ENCODE assay signal across 8 mouse cellular contexts in the genomic region with DNA sequence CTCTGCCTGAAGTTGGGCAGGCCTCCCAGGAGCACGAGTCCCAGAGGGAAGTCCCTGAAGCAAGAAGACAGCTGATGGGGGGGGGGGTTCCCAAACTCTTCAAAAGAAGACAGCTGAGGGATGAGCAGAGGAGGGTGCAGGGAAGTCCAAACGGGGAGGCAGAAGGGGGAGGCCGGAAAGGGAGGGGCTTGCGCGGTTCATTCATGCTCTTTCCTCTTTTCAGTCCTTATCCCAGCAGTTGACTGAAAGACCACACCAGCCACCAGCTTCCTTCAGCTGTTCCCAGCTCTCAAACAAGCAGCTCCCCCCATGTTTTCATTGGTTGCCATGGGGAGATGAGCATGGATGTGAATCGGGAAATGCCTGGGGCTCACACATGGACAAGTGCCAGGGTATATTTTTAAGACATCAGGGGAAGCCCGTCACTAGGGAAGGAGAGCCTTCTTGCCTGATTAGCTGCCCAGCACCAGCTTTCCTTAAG. TPM values are rescaled to one million over a fixed set of nuclear protein-coding genes. Genes with fewer than 3 reads are reported as not detected.
DNase-seq lines count a peak whose midpoint lies in the region; ATAC-seq and TF ChIP-seq lines count a peak whose summit lies in the region.

No protein-coding gene starts in this region.

- no peak for DNase-seq in hindbrain, embryonic 11.5 days (ENCODE audit: low spot score)
- peak; percentile 76 for DNase-seq in MEL (ENCODE audit: low read depth, low spot score)
- DNase-seq in lung, postnatal 14 days = peak; percentile 26
- no peak for DNase-seq in natural killer cell, adult 2 months (ENCODE audit: low spot score in 2 of 2)
- DNase-seq in forebrain, embryonic 10.5 days (ENCODE audit: extremely low spot score, low spot score) = no peak

- no peak overlapping the region for H3K9ac ChIP-seq in hindbrain, embryonic 15.5 days
- H3K9ac ChIP-seq in hindbrain, embryonic 11.5 days (ENCODE audit: low read depth, low read length) = no peak overlapping the region
- peak overlapping the region; percentile 17; the same call in 1 of the 2 replicates for H3K9ac ChIP-seq in MEL (ENCODE audit: control insufficient read depth, low read depth, low read length, poor library complexity, severe bottlenecking)
- peak overlapping the region; percentile 53 for H3K9ac ChIP-seq in heart, embryonic 13.5 days

- H3K9me3 ChIP-seq in hindbrain, embryonic 15.5 days = no peaks in the 10 kb centered on the region
- H3K9me3 ChIP-seq in hindbrain, embryonic 11.5 days (ENCODE audit: control insufficient read depth, low read length) = no peaks in the 10 kb centered on the region
- no peaks in the 10 kb centered on the region for H3K9me3 ChIP-seq in MEL (replicated peaks; ENCODE audit: insufficient read depth, low read length)
- no peaks in the 10 kb centered on the region for H3K9me3 ChIP-seq in heart, embryonic 13.5 days
- no peaks in the 10 kb centered on the region for H3K9me3 ChIP-seq in forebrain, embryonic 10.5 days

- H3K4me3 ChIP-seq in hindbrain, embryonic 15.5 days = no peak overlapping the region
- H3K4me3 ChIP-seq in hindbrain, embryonic 11.5 days (ENCODE audit: low read depth, low read length) = no peak overlapping the region
- peak overlapping the region; percentile 4 to 6; a peak in 3 of 4 replicates for H3K4me3 ChIP-seq in MEL (ENCODE audit: control insufficient read depth in 1 of 2, insufficient read depth in 1 of 2, low read depth in 2 of 2, low read length in 2 of 2)
- no peak overlapping the region for H3K4me3 ChIP-seq in heart, embryonic 13.5 days
- H3K4me3 ChIP-seq in forebrain, embryonic 10.5 days = no peak overlapping the region

- peaks cover 5% of the 10 kb centered on the region; the same call in 1 of the 2 replicates for H3K4me1 ChIP-seq in hindbrain, embryonic 15.5 days (replicated peaks)
- H3K4me1 ChIP-seq in hindbrain, embryonic 11.5 days (replicated peaks; ENCODE audit: control insufficient read depth, insufficient read depth, low read length) = no peaks in the 10 kb centered on the region; the same call in 1 of the 2 replicates
- H3K4me1 ChIP-seq in MEL (ENCODE audit: control insufficient read depth in 1 of 2, insufficient read depth in 2 of 2, low read length in 2 of 2) = peaks cover 13 to 35% of the 10 kb centered on the region in 2 experiments
- H3K4me1 ChIP-seq in heart, embryonic 13.5 days = peaks cover 66% of the 10 kb centered on the region
- H3K4me1 ChIP-seq in forebrain, embryonic 10.5 days = peaks cover 23% of the 10 kb centered on the region

- no peak for TF ChIP-seq RAD21 in MEL (IDR thresholded peaks at IDR 0.05; ENCODE audit: low read depth, low read length)

- 0 out of 2 replicates have a peak, but pooled peaks have one; percentile 54 for ATAC-seq in hindbrain, embryonic 15.5 days (ENCODE audit: low FRiP score, low read depth)
- ATAC-seq in hindbrain, embryonic 11.5 days (ENCODE audit: low FRiP score) = no peak
- ATAC-seq in heart, embryonic 13.5 days (ENCODE audit: extremely low read depth, insufficient number of reproducible peaks, low FRiP score, low TSS enrichment) = no peak; the same call in 1 of the 2 replicates
- no peak for ATAC-seq in erythroblast, adult 5-6 weeks (replicated peaks; ENCODE audit: low FRiP score, poor library complexity, severe bottlenecking)

- no peaks in the 10 kb centered on the region for H3K27me3 ChIP-seq in hindbrain, embryonic 15.5 days
- H3K27me3 ChIP-seq in hindbrain, embryonic 11.5 days (ENCODE audit: control insufficient read depth, insufficient read depth, low read length) = no peaks in the 10 kb centered on the region
- no peaks in the 10 kb centered on the region; a peak in 1 of 4 replicates for H3K27me3 ChIP-seq in MEL (ENCODE audit: control insufficient read depth in 1 of 2, insufficient read depth in 2 of 2, low read length in 2 of 2)
- peaks cover 2% of the 10 kb centered on the region for H3K27me3 ChIP-seq in heart, embryonic 13.5 days (replicated peaks)
- no peaks in the 10 kb centered on the region for H3K27me3 ChIP-seq in forebrain, embryonic 10.5 days (ENCODE audit: poor library complexity, severe bottlenecking)

- 48% methylated on average over 7 of the region's 7 CpGs for WGBS in hindbrain, embryonic 15.5 days
- 67% methylated on average over 7 of the region's 7 CpGs for WGBS in hindbrain, embryonic 11.5 days
- 41% methylated on average over 7 of the region's 7 CpGs for WGBS in heart, embryonic 13.5 days
- 84% methylated on average over 7 of the region's 7 CpGs for WGBS in forebrain, embryonic 10.5 days

- H3K4me2 ChIP-seq in hindbrain, embryonic 15.5 days = no peak overlapping the region
- H3K4me2 ChIP-seq in hindbrain, embryonic 11.5 days (replicated peaks; ENCODE audit: low read depth, low read length) = no peak overlapping the region
- H3K4me2 ChIP-seq in heart, embryonic 13.5 days = 0 out of 2 replicates have a peak overlapping the region, but pooled peaks have one; percentile 6

- no peak overlapping the region for H3K27ac ChIP-seq in hindbrain, embryonic 15.5 days (replicated peaks)
- H3K27ac ChIP-seq in hindbrain, embryonic 11.5 days (ENCODE audit: low read depth, low read length) = no peak overlapping the region
- peak overlapping the region; percentile 67 for H3K27ac ChIP-seq in MEL (ENCODE audit: control insufficient read depth, low read depth, low read length)
- peak overlapping the region; percentile 44 for H3K27ac ChIP-seq in heart, embryonic 13.5 days (replicated peaks)
- no peak overlapping the region for H3K27ac ChIP-seq in forebrain, embryonic 10.5 days

- no peak for TF ChIP-seq CTCF in MEL (IDR thresholded peaks at IDR 0.05 in 2 of 3, conservative IDR thresholded peaks at IDR 0.05 in 1 of 3; ENCODE audit: control insufficient read depth in 1 of 3, insufficient read depth in 1 of 3, low read depth in 2 of 3, low read length in 3 of 3, poor library complexity in 1 of 3, severe bottlenecking in 1 of 3)

- no peak for TF ChIP-seq EP300 in MEL (IDR thresholded peaks at IDR 0.05; ENCODE audit: low read depth in 1 of 2, low read length in 2 of 2)

- no peaks in the 10 kb centered on the region for H3K36me3 ChIP-seq in hindbrain, embryonic 15.5 days
- H3K36me3 ChIP-seq in hindbrain, embryonic 11.5 days (ENCODE audit: control insufficient read depth, insufficient read depth, low read length) = no peaks in the 10 kb centered on the region
- peaks cover 0 to 17% of the 10 kb centered on the region in 2 experiments; a peak in 2 of 4 replicates for H3K36me3 ChIP-seq in MEL (ENCODE audit: control insufficient read depth in 1 of 2, insufficient read depth in 2 of 2, low read length in 2 of 2)
- H3K36me3 ChIP-seq in heart, embryonic 13.5 days = no peaks in the 10 kb centered on the region
- H3K36me3 ChIP-seq in forebrain, embryonic 10.5 days (replicated peaks) = no peaks in the 10 kb centered on the region

- no peaks in the 10 kb centered on the region for H3K79me2 ChIP-seq in MEL (ENCODE audit: control insufficient read depth, insufficient read depth, low read length, poor library complexity)

- peak in 1 of 2 experiments; percentile 50; a peak in 2 of 4 replicates for TF ChIP-seq POLR2A in MEL (IDR thresholded peaks at IDR 0.05; ENCODE audit: control insufficient read depth in 1 of 2, insufficient read depth in 1 of 2, low read depth in 1 of 2, low read length in 2 of 2, poor library complexity in 1 of 2)

TF ChIP-seq in MEL, 35 proteins besides CTCF, POLR2A, EP300 and RAD21:
- peak; percentile 50; the same call in 1 of the 2 replicates for TF ChIP-seq ETS1 (IDR thresholded peaks at IDR 0.05; ENCODE audit: low read depth, low read length)
- TF ChIP-seq SMC3 (IDR thresholded peaks at IDR 0.05; ENCODE audit: low read depth, low read length) = no peak
- 0 out of 2 replicates have a peak, but pooled peaks have one; percentile 17 for TF ChIP-seq NELFE (IDR thresholded peaks at IDR 0.05; ENCODE audit: low read depth, low read length)

RNA-seq across cellular contexts. Expression of a gene that starts 22.0 kb away (rescaled TPM):
- 0.33 and 0.49 TPM in 2 replicates for polyA plus RNA-seq in hindbrain, embryonic 15.5 days (2015; fragmentation: Nextera tagmentation; extraction: Ambion mirVana)
- 0.27 TPM in 1 of 2 replicates, not detected in the other for polyA plus RNA-seq in hindbrain, embryonic 11.5 days (2014; fragmentation: Nextera tagmentation; extraction: Ambion mirVana)
- total RNA-seq in MEL (2012; rRNA removed) = not detected in 2 replicates
- polyA plus RNA-seq in MEL (2012; ENCODE audit: insufficient read depth in 1 of 2, insufficient read length in 2 of 2, low read depth in 1 of 2, low replicate concordance in 2 of 2, missing spikeins in 1 of 2) = not detected
- polyA plus RNA-seq in heart, embryonic 13.5 days (2015; fragmentation: Nextera tagmentation; extraction: Ambion mirVana) = 8.1 and 8.3 TPM in 2 replicates
- not detected in 2 replicates for total RNA-seq in erythroblast, adult 5-6 weeks (2015; ENCODE audit: low replicate concordance)
- 0.42 TPM in 1 of 2 replicates, not detected in the other for total RNA-seq in erythroblast, adult 5-6 weeks (2017; ENCODE audit: low replicate concordance)
- polyA plus RNA-seq in forebrain, embryonic 10.5 days (2016; fragmentation: Nextera tagmentation; extraction: Ambion mirVana) = 0.16 and 0.22 TPM in 2 replicates

Comparison
In these comparisons a context has a peak if more than half of its experiments do, and no peak if none do; other contexts are left out.
1. H3K27ac ChIP-seq: peak in MEL (single experiment) and heart, embryonic 13.5 days (single experiment); none in hindbrain, embryonic 15.5 days (single experiment), hindbrain, embryonic 11.5 days (single experiment) and forebrain, embryonic 10.5 days (single experiment).
2. H3K4me3 ChIP-seq: peak in MEL (2 of 2); none in hindbrain, embryonic 15.5 days (single experiment), hindbrain, embryonic 11.5 days (single experiment), heart, embryonic 13.5 days (single experiment) and forebrain, embryonic 10.5 days (single experiment).
3. H3K9ac ChIP-seq: peak in MEL (single experiment) and heart, embryonic 13.5 days (single experiment); none in hindbrain, embryonic 15.5 days (single experiment) and hindbrain, embryonic 11.5 days (single experiment).
4. DNase-seq: peak in MEL (single experiment) and lung, postnatal 14 days (single experiment); none in hindbrain, embryonic 11.5 days (single experiment), natural killer cell, adult 2 months (0 of 2) and forebrain, embryonic 10.5 days (single experiment).